Mouse (Mus musculus): Measurements from ENCODE around the gene Bmp6.

Bmp6 gene

GRCm38 (mm10) chr13:38544769-38545445 is 200.0 kb downstream of the Bmp6 start:
- DNase-seq (ENCODE audit: low spot score in 2 of 2), result no peak

GRCm38 (mm10) chr13:38545460-38545859 is 200.6 kb downstream of the Bmp6 start:
- no peak for DNase-seq (ENCODE audit: low spot score in 2 of 2)

GRCm38 (mm10) chr13:38546754-38547153 is 201.8 kb downstream of the Bmp6 start:
- no peak for DNase-seq (ENCODE audit: low spot score in 2 of 2)

- DNase-seq (ENCODE audit: low spot score in 2 of 2), result no peak
Measured at GRCm38 (mm10) chr13:38547717-38548116, 202.8 kb downstream of the Bmp6 start.

- no peak for DNase-seq (ENCODE audit: low spot score in 2 of 2)
Measured at GRCm38 (mm10) chr13:38548681-38549080, 203.8 kb downstream of the Bmp6 start.

Measured in right cerebral cortex, postnatal 10 days (tissue).